Mouse (Mus musculus): Measurements from ENCODE around the gene Gm20388. TPM values are rescaled to one million over a fixed set of nuclear protein-coding genes. Genes with fewer than 3 reads are reported as not detected.

Gm20388 gene
- polyA plus RNA-seq, 1 experiment = 0.36 TPM

DNA sequence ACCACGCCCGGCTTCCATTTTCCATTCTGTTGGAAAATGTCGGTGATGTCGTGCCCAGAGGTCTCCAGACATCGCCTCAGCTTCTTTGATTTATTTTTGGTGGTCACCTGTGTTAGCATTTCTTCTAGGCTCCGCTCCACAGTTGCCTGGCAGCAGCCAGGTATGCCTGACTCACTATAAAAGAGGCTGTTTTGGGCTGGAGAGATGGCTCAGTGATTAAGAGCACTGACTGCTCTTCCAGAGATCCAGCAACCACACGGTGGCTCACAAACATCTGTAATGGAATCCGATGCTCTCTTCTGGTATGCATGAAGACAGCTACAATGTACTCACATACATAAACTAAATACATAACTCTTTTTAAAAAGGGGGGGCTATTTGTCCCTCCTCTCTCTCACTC is 2015.6 kb downstream of the Gm20388 start:
- Histone ChIP-seq H3K27me3 (ENCODE audit: control insufficient read depth) (no peaks in the 10 kb centered on the region), H3K9me3 (ENCODE audit: control insufficient read depth, low read length) (no peaks in the 10 kb centered on the region), H3K4me3 (replicated peaks) (no peak overlapping the region), H3K4me1 (ENCODE audit: control insufficient read depth) (no peaks in the 10 kb centered on the region; the same call in 1 of the 2 replicates), H3K36me3 (ENCODE audit: control insufficient read depth) (no peaks in the 10 kb centered on the region; the same call in 1 of the 2 replicates)
- no peak for TF ChIP-seq GATA1 (IDR thresholded peaks at IDR 0.05; ENCODE audit: low read length)
- no peak for TF ChIP-seq TAL1 (IDR thresholded peaks at IDR 0.05; ENCODE audit: low read length)

DNA sequence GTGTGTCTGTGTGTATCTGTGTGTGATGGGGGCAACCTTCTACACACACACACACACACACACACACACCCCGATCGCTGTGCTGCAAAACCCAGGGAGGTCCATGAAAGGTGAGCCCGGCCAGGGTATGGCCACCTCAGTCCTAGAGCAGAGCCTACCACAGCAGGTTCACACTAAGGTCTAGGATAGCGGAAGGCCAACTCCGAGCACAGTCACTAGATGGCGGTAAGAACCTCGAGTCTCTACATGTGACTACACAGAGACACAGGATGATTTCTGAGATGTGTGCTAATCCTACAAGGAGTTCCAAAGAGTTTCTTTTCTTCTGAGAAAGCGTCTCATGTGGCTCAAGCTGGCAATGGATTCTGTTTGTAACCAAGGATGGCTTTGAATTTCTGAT is 2016.7 kb downstream of the Gm20388 start:
- no peaks in the 10 kb centered on the region for H3K27me3 ChIP-seq (ENCODE audit: control insufficient read depth)
- no peak for TF ChIP-seq GATA1 (IDR thresholded peaks at IDR 0.05; ENCODE audit: low read length)
- TF ChIP-seq TAL1 (IDR thresholded peaks at IDR 0.05; ENCODE audit: low read length) = no peak
- H3K9me3 ChIP-seq (ENCODE audit: control insufficient read depth, low read length) = no peaks in the 10 kb centered on the region
- H3K4me1 ChIP-seq (ENCODE audit: control insufficient read depth) = no peaks in the 10 kb centered on the region; the same call in 1 of the 2 replicates
- H3K36me3 ChIP-seq (ENCODE audit: control insufficient read depth) = no peaks in the 10 kb centered on the region; the same call in 1 of the 2 replicates
- no peak overlapping the region for H3K4me3 ChIP-seq (replicated peaks)

DNA sequence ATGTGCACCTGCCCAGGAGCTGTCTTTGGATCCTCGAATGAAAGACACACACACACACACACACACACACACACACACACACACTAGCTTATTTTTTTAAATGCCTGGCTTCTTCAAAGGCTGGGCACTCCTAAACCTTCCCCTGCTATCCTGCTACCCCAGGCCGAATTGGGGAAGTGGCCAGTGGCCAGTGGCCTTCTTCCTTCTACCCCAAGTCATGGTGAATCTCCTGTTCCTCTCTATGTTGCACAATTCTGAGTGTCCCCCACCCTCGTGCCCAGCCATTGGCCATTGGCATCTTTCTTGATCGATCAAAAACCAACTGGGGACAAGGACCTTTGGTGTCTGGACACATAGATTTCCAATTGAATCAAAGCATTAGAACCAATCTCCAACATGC is 2019.4 kb downstream of the Gm20388 start:
- TF ChIP-seq TAL1 (IDR thresholded peaks at IDR 0.05; ENCODE audit: low read length) = no peak
- no peak for TF ChIP-seq GATA1 (IDR thresholded peaks at IDR 0.05; ENCODE audit: low read length)
- H3K9me3 ChIP-seq (ENCODE audit: control insufficient read depth, low read length) = no peaks in the 10 kb centered on the region
- H3K4me3 ChIP-seq (replicated peaks) = no peak overlapping the region
- no peaks in the 10 kb centered on the region for H3K36me3 ChIP-seq (ENCODE audit: control insufficient read depth)
- H3K27me3 ChIP-seq (ENCODE audit: control insufficient read depth) = no peaks in the 10 kb centered on the region
- H3K4me1 ChIP-seq (ENCODE audit: control insufficient read depth) = peaks cover 4% of the 10 kb centered on the region; the same call in 1 of the 2 replicates

DNA sequence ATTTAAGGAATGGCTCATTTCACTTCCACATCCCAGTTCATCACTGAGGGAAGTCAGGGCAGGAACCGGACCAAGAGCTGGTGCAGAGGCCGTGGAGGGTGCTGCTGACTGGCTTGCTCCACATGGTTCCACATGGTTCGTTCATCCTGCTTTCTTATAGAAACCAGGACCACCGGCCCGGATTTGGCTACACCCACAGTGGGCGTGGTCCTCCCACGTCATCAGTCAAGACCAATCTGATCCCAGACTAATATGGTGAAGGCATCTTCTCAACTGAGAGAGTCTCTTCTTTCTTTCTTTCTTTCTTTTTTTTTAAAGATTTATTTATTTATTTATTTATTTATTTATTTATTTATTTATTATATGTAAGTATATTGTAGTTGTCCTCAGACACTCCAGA is 2020.9 kb downstream of the Gm20388 start:
- TF ChIP-seq GATA1 (IDR thresholded peaks at IDR 0.05; ENCODE audit: low read length) (no peak), TAL1 (IDR thresholded peaks at IDR 0.05; ENCODE audit: low read length) (no peak)

DNA sequence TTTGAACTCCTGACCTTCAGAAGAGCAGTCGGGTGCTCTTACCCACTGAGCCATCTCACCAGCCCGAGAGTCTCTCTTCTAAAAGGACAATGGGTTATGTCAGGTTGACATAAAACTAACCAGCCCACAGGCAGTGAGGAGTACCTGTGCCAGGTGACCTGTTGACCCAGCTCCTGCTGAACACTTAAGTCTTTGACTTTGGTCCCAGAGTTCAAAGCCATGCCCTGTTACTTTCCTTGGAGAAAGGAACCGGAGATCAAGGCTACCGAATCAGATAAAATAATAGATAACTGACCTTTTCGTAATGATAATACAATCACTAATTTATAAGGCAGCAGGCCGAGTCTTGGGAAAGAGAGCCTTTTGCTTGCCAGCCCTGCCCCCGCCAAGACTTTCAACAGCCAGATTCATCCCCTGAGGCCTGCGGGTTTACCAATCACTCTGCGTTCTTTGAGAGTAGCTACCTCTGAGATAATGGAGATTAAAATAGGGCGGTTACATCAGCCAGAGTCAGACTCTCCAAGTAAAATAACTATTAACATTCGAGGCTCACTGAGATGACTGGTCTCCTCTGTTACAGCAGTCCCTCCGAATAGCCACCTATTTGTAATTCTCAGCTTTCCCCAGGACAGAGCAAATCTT is 2021.5 kb downstream of the Gm20388 start:
- Histone ChIP-seq H3K4me3 (replicated peaks) (no peak overlapping the region), H3K9me3 (ENCODE audit: control insufficient read depth, low read length) (no peaks in the 10 kb centered on the region), H3K27me3 (ENCODE audit: control insufficient read depth) (no peaks in the 10 kb centered on the region), H3K36me3 (ENCODE audit: control insufficient read depth) (no peaks in the 10 kb centered on the region), H3K4me1 (ENCODE audit: control insufficient read depth) (peaks cover 4% of the 10 kb centered on the region; the same call in 1 of the 2 replicates)
- TF ChIP-seq TAL1 (IDR thresholded peaks at IDR 0.05; ENCODE audit: low read length) (no peak), GATA1 (IDR thresholded peaks at IDR 0.05; ENCODE audit: low read length) (no peak)

More for the DNA sequence above, 2020.9 kb downstream of the Gm20388 start:
- H3K9me3 ChIP-seq (ENCODE audit: control insufficient read depth, low read length) = no peaks in the 10 kb centered on the region
- no peaks in the 10 kb centered on the region for H3K27me3 ChIP-seq (ENCODE audit: control insufficient read depth)
- no peaks in the 10 kb centered on the region for H3K36me3 ChIP-seq (ENCODE audit: control insufficient read depth)
- peaks cover 4% of the 10 kb centered on the region; the same call in 1 of the 2 replicates for H3K4me1 ChIP-seq (ENCODE audit: control insufficient read depth)
- H3K4me3 ChIP-seq (replicated peaks) = no peak overlapping the region

DNA sequence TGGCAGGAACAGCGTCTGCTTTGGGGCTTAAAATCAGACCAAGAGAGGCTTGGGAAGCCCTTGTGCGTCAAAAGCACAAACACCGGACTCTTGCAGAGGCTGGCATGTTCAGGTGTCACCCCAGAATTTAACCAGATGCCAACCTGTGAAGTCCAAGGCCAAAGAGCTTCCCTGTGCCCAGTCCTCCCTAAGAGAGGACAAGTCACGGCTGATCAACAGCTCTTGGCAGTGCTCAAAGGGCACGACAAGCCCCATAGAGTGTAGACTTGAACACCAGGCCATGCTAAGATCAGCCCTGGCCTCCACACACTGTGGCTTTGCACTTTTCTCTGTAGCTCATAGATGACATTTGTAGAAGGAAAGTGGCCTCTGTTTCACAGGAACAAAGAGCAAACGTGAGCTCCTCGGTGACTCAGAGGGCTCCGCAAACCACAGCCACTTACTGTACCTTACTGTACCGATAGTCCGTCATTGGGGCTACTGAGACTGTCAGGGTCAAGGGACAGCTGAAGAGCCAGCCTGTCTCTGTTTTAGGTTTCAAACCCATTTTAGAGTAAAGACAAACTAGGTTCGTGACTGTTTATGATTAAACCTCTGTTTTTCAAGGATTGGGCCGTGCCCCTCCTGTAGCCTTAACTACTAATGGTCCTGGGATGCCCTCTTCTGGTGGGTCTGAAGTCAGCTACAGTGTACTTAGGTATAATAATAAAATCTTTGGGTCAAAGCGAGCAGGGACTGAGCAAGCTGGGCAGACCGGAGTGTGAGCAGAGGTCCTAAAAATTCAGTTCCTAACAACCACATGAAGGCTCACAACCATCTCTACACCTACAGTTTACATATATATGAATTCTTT is 2022.3 kb downstream of the Gm20388 start:
- Histone ChIP-seq H3K4me1 (ENCODE audit: control insufficient read depth) (peaks cover 5% of the 10 kb centered on the region; the same call in 1 of the 2 replicates), H3K27me3 (ENCODE audit: control insufficient read depth) (no peaks in the 10 kb centered on the region; the same call in 1 of the 2 replicates), H3K9me3 (ENCODE audit: control insufficient read depth, low read length) (no peaks in the 10 kb centered on the region), H3K36me3 (ENCODE audit: control insufficient read depth) (no peaks in the 10 kb centered on the region; the same call in 1 of the 2 replicates), H3K4me3 (replicated peaks) (no peak overlapping the region)
- TF ChIP-seq GATA1 (IDR thresholded peaks at IDR 0.05; ENCODE audit: low read length) (no peak), TAL1 (IDR thresholded peaks at IDR 0.05; ENCODE audit: low read length) (no peak)

DNA sequence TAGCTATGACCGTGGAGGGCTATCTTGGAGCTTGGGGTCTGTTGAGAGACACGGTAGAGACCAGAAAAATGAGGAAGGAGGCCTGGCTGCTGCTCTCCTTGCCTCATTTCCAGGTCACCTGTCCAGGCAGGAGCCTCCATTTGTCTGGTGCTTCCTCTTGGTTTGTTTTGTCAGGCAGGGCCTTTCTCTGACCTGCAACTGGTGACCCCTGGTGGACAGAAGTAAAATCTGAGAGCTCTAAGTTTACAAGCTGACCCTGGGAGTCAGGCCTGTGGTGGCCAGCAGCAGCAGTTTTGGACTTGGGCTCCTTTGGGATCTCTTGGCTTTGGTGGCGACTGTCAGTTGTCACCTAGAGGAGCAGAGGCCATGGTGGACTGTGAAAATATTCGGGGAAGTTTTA is 2023.9 kb downstream of the Gm20388 start:
- TF ChIP-seq GATA1 (IDR thresholded peaks at IDR 0.05; ENCODE audit: low read length) (no peak), TAL1 (IDR thresholded peaks at IDR 0.05; ENCODE audit: low read length) (no peak)
- Histone ChIP-seq H3K27me3 (ENCODE audit: control insufficient read depth) (peaks cover 1% of the 10 kb centered on the region; the same call in 1 of the 2 replicates), H3K36me3 (ENCODE audit: control insufficient read depth) (no peaks in the 10 kb centered on the region; the same call in 1 of the 2 replicates), H3K4me3 (replicated peaks) (no peak overlapping the region), H3K4me1 (ENCODE audit: control insufficient read depth) (peaks cover 19% of the 10 kb centered on the region), H3K9me3 (ENCODE audit: control insufficient read depth, low read length) (no peaks in the 10 kb centered on the region)

DNA sequence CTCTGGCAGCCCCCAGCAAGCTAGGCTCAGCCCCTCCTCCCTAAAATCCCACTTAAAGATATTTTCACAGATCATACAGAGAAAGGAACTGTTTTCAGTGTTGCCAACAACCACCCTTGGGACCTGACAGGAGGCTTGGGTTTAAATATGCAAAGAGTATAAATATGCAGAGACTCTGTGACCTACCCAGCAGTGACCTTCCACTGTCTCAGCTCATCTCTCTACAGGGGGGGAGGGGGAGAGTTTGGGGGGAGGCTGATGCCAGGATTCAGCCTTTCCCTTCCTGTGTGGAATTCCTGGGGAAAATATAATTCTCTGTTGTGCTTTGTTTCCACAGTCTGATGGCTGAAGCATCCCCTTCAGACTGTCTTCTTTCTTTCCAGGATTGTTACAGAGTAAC is 2024.3 kb downstream of the Gm20388 start:
- peaks cover 4% of the 10 kb centered on the region; the same call in 1 of the 2 replicates for H3K27me3 ChIP-seq (ENCODE audit: control insufficient read depth)
- TF ChIP-seq GATA1 (IDR thresholded peaks at IDR 0.05; ENCODE audit: low read length) (no peak), TAL1 (IDR thresholded peaks at IDR 0.05; ENCODE audit: low read length) (no peak)
- H3K9me3 ChIP-seq (ENCODE audit: control insufficient read depth, low read length) = no peaks in the 10 kb centered on the region
- H3K4me1 ChIP-seq (ENCODE audit: control insufficient read depth) = peaks cover 22% of the 10 kb centered on the region
- no peak overlapping the region for H3K4me3 ChIP-seq (replicated peaks)
- H3K36me3 ChIP-seq (ENCODE audit: control insufficient read depth) = no peaks in the 10 kb centered on the region; the same call in 1 of the 2 replicates

All from erythroblast, embryonic 14.5 days (primary cell).